In the genomic region with DNA sequence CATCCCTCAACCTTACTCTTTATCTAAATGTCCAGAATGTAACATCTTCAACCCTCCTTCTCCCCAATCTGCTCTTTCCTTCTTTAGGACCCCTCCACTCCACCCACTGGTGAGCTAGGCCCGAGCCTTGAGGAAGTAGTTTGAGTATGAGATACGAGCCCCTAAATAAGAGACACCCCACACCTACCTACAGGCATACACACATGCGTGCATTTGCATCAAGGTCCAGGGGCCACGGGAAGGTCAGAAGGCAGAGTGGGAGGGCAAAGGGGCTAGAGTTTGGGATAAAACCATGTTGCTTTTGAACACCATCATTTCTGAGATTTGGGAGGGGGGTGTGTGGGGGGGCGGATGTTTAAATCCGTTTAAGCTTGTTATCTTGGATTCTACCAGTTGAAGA, we compare ENCODE assay signal across 8 mouse cellular contexts. TPM values are rescaled to one million over a fixed set of nuclear protein-coding genes. Genes with fewer than 3 reads are reported as not detected.
A peak's percentile ranks its signal among the peaks of the same experiment; 100 is the strongest.
DNase-seq lines count a peak whose midpoint lies in the region; ATAC-seq and TF ChIP-seq lines count a peak whose summit lies in the region.
"Had no signal": no experiment of that assay in that cellular context is flagged by ENCODE, and none has a peak within 500 bp of the region (broad histone marks: within the 10 kb centered on the region; RNA-seq: fewer than 3 reads in every experiment).

No protein-coding gene starts in this region.

- no peaks in the 10 kb centered on the region for H3K4me1 ChIP-seq in lung, postnatal 0 days (ENCODE audit: insufficient read depth, low read depth, low read length)
- H3K4me1 ChIP-seq in forebrain, embryonic 14.5 days (ENCODE audit: control insufficient read depth, insufficient read depth, low read length): peaks cover 39% of the 10 kb centered on the region
- H3K4me1 ChIP-seq in limb, embryonic 15.5 days: peaks cover 61% of the 10 kb centered on the region
- no peaks in the 10 kb centered on the region for H3K4me1 ChIP-seq in stomach, postnatal 0 days (replicated peaks; ENCODE audit: control insufficient read depth, insufficient read depth)

- no peak for TF ChIP-seq EP300 in lung, postnatal 0 days (IDR thresholded peaks at IDR 0.05)
- no peak for TF ChIP-seq EP300 in stomach, postnatal 0 days (optimal IDR thresholded peaks at IDR 0.05)

- H3K27ac ChIP-seq in lung, postnatal 0 days (ENCODE audit: low read length): peak overlapping the region; percentile 90; the same call in 1 of the 2 replicates
- H3K27ac ChIP-seq in forebrain, embryonic 14.5 days (ENCODE audit: low read depth, low read length): peak overlapping the region; percentile 100
- no peak overlapping the region for H3K27ac ChIP-seq in limb, embryonic 15.5 days
- peak overlapping the region; percentile 96; the same call in 1 of the 2 replicates for H3K27ac ChIP-seq in stomach, postnatal 0 days (replicated peaks)

- peak overlapping the region; percentile 97 for H3K4me2 ChIP-seq in lung, postnatal 0 days (replicated peaks; ENCODE audit: low read depth, low read length)
- peak overlapping the region; percentile 96 for H3K4me2 ChIP-seq in forebrain, embryonic 14.5 days (ENCODE audit: low read length)
- peak overlapping the region; percentile 96 for H3K4me2 ChIP-seq in limb, embryonic 15.5 days
- H3K4me2 ChIP-seq in stomach, postnatal 0 days (replicated peaks; ENCODE audit: low read depth): peak overlapping the region; percentile 95

- WGBS in lung, postnatal 0 days: 22% methylated on average over 6 of the region's 6 CpGs
- WGBS in forebrain, embryonic 14.5 days: 2% methylated on average over 6 of the region's 6 CpGs
- 18% methylated on average over 6 of the region's 6 CpGs for WGBS in limb, embryonic 15.5 days
- WGBS in stomach, postnatal 0 days: 23% methylated on average over 6 of the region's 6 CpGs

- TF ChIP-seq CTCF in lung, postnatal 0 days (IDR thresholded peaks at IDR 0.05): no peak; the same call in 1 of the 2 replicates
- no peak for TF ChIP-seq CTCF in stomach, postnatal 0 days (IDR thresholded peaks at IDR 0.05; ENCODE audit: low read depth)

- H3K9me3 ChIP-seq in lung, postnatal 0 days (ENCODE audit: low read length): no peaks in the 10 kb centered on the region
- no peaks in the 10 kb centered on the region for H3K9me3 ChIP-seq in forebrain, embryonic 14.5 days (replicated peaks; ENCODE audit: control insufficient read depth, low read length)
- H3K9me3 ChIP-seq in limb, embryonic 15.5 days: no peaks in the 10 kb centered on the region
- no peaks in the 10 kb centered on the region for H3K9me3 ChIP-seq in stomach, postnatal 0 days (ENCODE audit: control insufficient read depth, low read length)

- H3K9ac ChIP-seq in lung, postnatal 0 days (replicated peaks; ENCODE audit: low read depth): peak overlapping the region; percentile 80; the same call in 1 of the 2 replicates
- H3K9ac ChIP-seq in forebrain, embryonic 14.5 days (ENCODE audit: low read length): peak overlapping the region; percentile 98
- 0 out of 2 replicates have a peak overlapping the region, but pooled peaks have one; percentile 76 for H3K9ac ChIP-seq in limb, embryonic 15.5 days
- H3K9ac ChIP-seq in stomach, postnatal 0 days (ENCODE audit: low read length): peak overlapping the region; percentile 82

- DNase-seq in lung, postnatal 0 days (ENCODE audit: low spot score): no peak
- no peak for DNase-seq in lung, postnatal 10 days
- DNase-seq in forebrain, embryonic 14.5 days (ENCODE audit: low spot score): peak; percentile 19
- DNase-seq in stomach, postnatal 0 days (ENCODE audit: low spot score): no peak
- no peak for DNase-seq in right cerebral cortex, adult 2 months (ENCODE audit: low spot score in 2 of 2)
- DNase-seq: kidney, adult 9 months had no signal

- H3K27me3 ChIP-seq in lung, postnatal 0 days (replicated peaks; ENCODE audit: insufficient read depth, low read length): 0 out of 2 replicates have a peak, but pooled peaks cover 3% of the 10 kb centered on the region
- H3K27me3 ChIP-seq in forebrain, embryonic 14.5 days (replicated peaks; ENCODE audit: control insufficient read depth, insufficient read depth, low read length): no peaks in the 10 kb centered on the region
- peaks cover 65% of the 10 kb centered on the region for H3K27me3 ChIP-seq in limb, embryonic 15.5 days
- H3K27me3 ChIP-seq in stomach, postnatal 0 days (ENCODE audit: control insufficient read depth, insufficient read depth, low read length): no peaks in the 10 kb centered on the region

- no peaks in the 10 kb centered on the region for H3K36me3 ChIP-seq in lung, postnatal 0 days (ENCODE audit: insufficient read depth, low read length)
- no peaks in the 10 kb centered on the region for H3K36me3 ChIP-seq in forebrain, embryonic 14.5 days (ENCODE audit: control insufficient read depth, insufficient read depth, low read length)
- no peaks in the 10 kb centered on the region for H3K36me3 ChIP-seq in limb, embryonic 15.5 days
- no peaks in the 10 kb centered on the region for H3K36me3 ChIP-seq in stomach, postnatal 0 days (ENCODE audit: control insufficient read depth, insufficient read depth, low read length)

- no peak for ATAC-seq in lung, postnatal 0 days
- ATAC-seq in forebrain, embryonic 14.5 days: no peak
- ATAC-seq in limb, embryonic 15.5 days (ENCODE audit: insufficient number of reproducible peaks, low FRiP score, low TSS enrichment, low read depth): no peak
- ATAC-seq in stomach, postnatal 0 days (ENCODE audit: low FRiP score, low TSS enrichment): no peak
- ATAC-seq in megakaryocyte, adult 5-6 weeks (ENCODE audit: poor library complexity, severe bottlenecking): no peak

- H3K4me3 ChIP-seq in lung, postnatal 0 days (ENCODE audit: low read depth, low read length): peak overlapping the region; percentile 70
- H3K4me3 ChIP-seq in forebrain, embryonic 14.5 days (ENCODE audit: low read depth, low read length): peak overlapping the region; percentile 85
- H3K4me3 ChIP-seq in limb, embryonic 15.5 days: peak overlapping the region; percentile 68
- H3K4me3 ChIP-seq in stomach, postnatal 0 days (ENCODE audit: low read depth, low read length): peak overlapping the region; percentile 70

RNA-seq across cellular contexts. Expression of gene Pknox2, which starts 2.5 kb away (rescaled TPM):
- polyA plus RNA-seq in lung, postnatal 0 days (2015; fragmentation: Nextera tagmentation; extraction: Ambion mirVana): 11.1 and 11.7 TPM in 2 replicates
- 12.1 and 12.7 TPM in 2 replicates for polyA plus RNA-seq in forebrain, embryonic 14.5 days (2014; fragmentation: Nextera tagmentation; extraction: Ambion mirVana)
- 8.1 and 8.7 TPM in 2 replicates for polyA plus RNA-seq in limb, embryonic 15.5 days (2015; fragmentation: Nextera tagmentation; extraction: Ambion mirVana)
- 2.4 and 3.3 TPM in 2 replicates for polyA plus RNA-seq in stomach, postnatal 0 days (2015; fragmentation: Nextera tagmentation; extraction: Ambion mirVana)
- 0.16 and 0.64 TPM in 2 replicates for total RNA-seq in megakaryocyte, adult 5-6 weeks (2015)
- total RNA-seq in megakaryocyte, adult 5-6 weeks (2017): 0.04 and 0.41 TPM in 2 replicates
